Mouse (Mus musculus): ENCODE measurements around the gene Tmem219.

- no peak; the same call in 1 of the 2 replicates for TF ChIP-seq CTCF (IDR thresholded peaks at IDR 0.05; ENCODE audit: borderline replicate concordance, control insufficient read depth, extremely low read depth, insufficient read depth, low read length, poor library complexity)
- no peak for TF ChIP-seq POLR2A (IDR thresholded peaks at IDR 0.05; ENCODE audit: control insufficient read depth, extremely low read depth, insufficient read depth, low read length, poor library complexity)
These were observed 6.3 kb upstream of the Tmem219 start for GRCm38 (mm10) chr7:126929046-126929445.
